Mouse (Mus musculus): ENCODE data around the gene Zcwpw1.

DNA sequence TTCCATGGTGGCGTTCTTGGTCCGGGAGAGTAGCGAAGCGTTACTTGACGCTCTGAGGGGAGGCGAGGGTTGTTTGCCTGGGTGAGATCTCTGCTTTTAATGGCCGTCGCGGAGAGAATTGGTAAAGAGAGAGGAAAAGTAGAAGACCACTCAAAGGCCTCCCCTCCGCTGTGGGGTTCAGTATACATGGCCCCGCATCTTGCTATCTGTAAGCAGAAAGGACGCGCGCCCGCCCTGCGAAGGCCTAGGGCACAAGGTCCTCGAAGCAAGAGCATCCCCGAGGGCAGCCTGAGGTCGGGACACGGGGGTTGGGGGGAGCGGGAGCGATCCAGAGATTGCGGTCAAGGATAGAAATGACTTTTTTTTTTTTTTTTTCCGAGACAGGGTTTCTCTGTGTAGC lies 573 bp downstream of the Zcwpw1 start:
- TF ChIP-seq CTCF (IDR thresholded peaks at IDR 0.05; ENCODE audit: extremely low read depth, insufficient read length, insufficient replicate concordance, low read depth, low read length) (no peak), POLR2A (IDR thresholded peaks at IDR 0.05; ENCODE audit: low read depth, low read length) (no peak)
